Mouse (Mus musculus) kidney, embryonic 14.5 days (tissue): ENCODE data around the gene Itk. TPM values are rescaled to one million over a fixed set of nuclear protein-coding genes. Genes with fewer than 3 reads are reported as not detected.

Experiments used
- ATAC-seq: fragments of 200-750 bp; cut with Nextera tagmentation; 2 replicates; pipeline ENCODE4 v1.8.0; 2017; ENCODE audit warnings: moderate number of reproducible peaks, mild to moderate bottlenecking, moderate TSS enrichment, moderate library complexity; ENCODE audit not compliant: low FRiP score, low TSS enrichment
- H3K27ac ChIP-seq: fragments of 300-500 bp; sonication (generic); 2 replicates; pipeline ENCODE4 v1.5.1; 2014; ENCODE audit warnings: low read depth, mild to moderate bottlenecking, low read length, moderate library complexity, mixed read lengths
- H3K27me3 ChIP-seq: fragments of 300-500 bp; sonication (generic); 2 replicates; pipeline ENCODE4 v1.6.1; 2014; ENCODE audit warnings: mild to moderate bottlenecking, low read length; ENCODE audit not compliant: control insufficient read depth, insufficient read depth
- H3K36me3 ChIP-seq: fragments of 300-500 bp; sonication (generic); 2 replicates; pipeline ENCODE4 v1.6.1; 2014; ENCODE audit warnings: low read length, mixed read lengths; ENCODE audit not compliant: control insufficient read depth, insufficient read depth
- H3K4me1 ChIP-seq: fragments of 300-500 bp; sonication (generic); 2 replicates; pipeline ENCODE4 v1.6.1; 2014; ENCODE audit warnings: low read length, mixed read lengths; ENCODE audit not compliant: control insufficient read depth, insufficient read depth
- H3K4me2 ChIP-seq: fragments of 300-500 bp; sonication (generic); replicated peaks from 2 replicates; pipeline ENCODE4 v1.6.1; 2014; ENCODE audit warnings: low read depth, mild to moderate bottlenecking, low read length
- H3K4me3 ChIP-seq: fragments of 300-500 bp; sonication (generic); 2 replicates; pipeline ENCODE4 v1.5.1; 2014; ENCODE audit warnings: mild to moderate bottlenecking, low read length
- H3K9ac ChIP-seq: fragments of 300-500 bp; sonication (generic); 2 replicates; pipeline ENCODE4 v1.6.1; 2014; ENCODE audit warnings: low read depth, mild to moderate bottlenecking, low read length, moderate library complexity
- H3K9me3 ChIP-seq: fragments of 300-500 bp; sonication (generic); 2 replicates; pipeline ENCODE4 v1.6.1; 2016; ENCODE audit warnings: low read length; ENCODE audit not compliant: control insufficient read depth
- WGBS: fragments of 180-500 bp; shearing (Covaris S2); extraction: QIAGEN DNeasy Blood & Tissue Kit; methylation state at CpG from one replicate; pipeline ENCODE4 v1.1.7; 2014; 5-methylcytosine and 5-hydroxymethylcytosine counted together
- polyA plus RNA-seq: library from polyadenylated mRNA; unstranded; fragments of >200 nt; fragmentation: Nextera tagmentation; extraction: Ambion mirVana; gene quantifications from 2 replicates; pipeline ENCODE4 v1.2.1, GENCODE M21; 2014

The Itk gene
- polyA plus RNA-seq, 1 experiment from 2014 or later = 0.58 TPM

DNA sequence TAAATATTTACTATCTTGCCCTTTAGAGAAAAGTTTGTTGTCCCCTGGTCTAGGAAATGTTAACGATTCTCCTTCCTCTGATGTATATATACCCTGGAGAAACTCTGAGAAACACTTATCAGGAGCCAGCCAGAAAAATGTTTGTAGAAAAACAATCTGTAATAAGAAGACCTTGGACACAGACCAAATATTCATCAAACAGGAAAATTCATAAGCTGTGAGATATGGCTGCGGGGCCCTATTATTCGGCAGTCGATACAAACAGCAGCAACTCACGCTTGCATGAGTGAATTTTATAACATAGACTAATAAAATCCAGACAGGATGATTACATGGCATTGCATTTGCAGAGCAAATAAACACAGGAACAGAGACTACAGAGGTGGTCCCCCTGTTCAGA is 29.5 kb upstream of the Itk start:
- ATAC-seq = no peak
- no peaks in the 10 kb centered on the region for H3K27me3 ChIP-seq
- H3K4me3 ChIP-seq = no peak overlapping the region
- H3K36me3 ChIP-seq = no peaks in the 10 kb centered on the region
- WGBS = 83% methylated on average over 5 of the region's 5 CpGs
- H3K27ac ChIP-seq = no peak overlapping the region
- no peak overlapping the region for H3K4me2 ChIP-seq
- 0 out of 2 replicates have a peak, but pooled peaks cover 2% of the 10 kb centered on the region for H3K4me1 ChIP-seq
- no peaks in the 10 kb centered on the region for H3K9me3 ChIP-seq
- no peak overlapping the region for H3K9ac ChIP-seq

DNA sequence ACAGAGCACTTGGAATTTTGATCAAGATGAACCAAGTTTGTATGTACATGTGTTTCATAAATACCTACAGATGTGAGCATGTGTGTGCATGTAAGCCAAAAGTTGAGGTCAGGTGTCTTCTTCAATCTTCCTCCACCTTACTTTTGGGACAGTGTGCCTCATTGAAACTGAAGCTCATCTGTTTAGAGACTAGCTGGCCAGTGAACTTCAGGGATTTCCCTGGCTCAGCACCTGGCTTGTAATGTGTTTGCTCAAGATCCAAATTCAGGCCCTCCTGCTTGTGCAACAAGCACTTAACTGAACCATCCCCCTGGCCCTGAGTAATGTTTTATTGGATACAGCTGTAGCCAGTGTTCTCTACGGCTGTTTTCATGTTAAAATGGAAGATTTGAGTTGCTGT is 29.1 kb upstream of the Itk start:
- Histone ChIP-seq H3K36me3 (no peaks in the 10 kb centered on the region), H3K9me3 (no peaks in the 10 kb centered on the region), H3K4me1 (0 out of 2 replicates have a peak, but pooled peaks cover 2% of the 10 kb centered on the region), H3K4me2 (no peak overlapping the region), H3K27ac (no peak overlapping the region), H3K9ac (no peak overlapping the region), H3K4me3 (no peak overlapping the region), H3K27me3 (no peaks in the 10 kb centered on the region)
- 51% methylated on average over 1 of the region's 1 CpGs for WGBS
- no peak for ATAC-seq

DNA sequence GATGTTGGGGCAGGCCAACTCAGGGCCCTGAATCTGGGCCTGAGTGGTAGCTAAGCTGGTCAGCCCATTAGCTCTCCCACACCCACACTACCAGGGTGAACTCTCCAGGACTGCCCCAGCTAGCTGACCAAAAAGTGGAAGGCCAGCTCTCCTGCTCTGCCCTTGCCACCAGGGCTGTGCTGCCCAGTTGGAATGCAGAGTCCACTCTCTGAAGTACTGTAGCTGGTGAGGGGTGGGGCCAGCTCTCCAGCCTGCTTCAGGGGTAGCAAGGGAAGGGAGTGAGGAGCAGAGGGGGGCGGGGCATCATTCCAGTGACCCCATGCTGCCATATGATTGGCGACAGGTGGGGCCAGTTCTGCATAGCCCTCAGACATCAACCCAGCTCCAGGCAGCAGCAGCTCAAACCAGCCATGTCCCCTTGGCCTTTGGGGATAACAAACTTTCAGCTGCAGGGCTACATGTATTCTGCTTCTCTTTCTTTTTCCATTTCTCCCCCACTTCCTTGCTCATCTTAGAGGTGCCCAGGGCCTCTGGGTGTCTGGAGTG is 20.8 kb upstream of the Itk start:
- Histone ChIP-seq H3K4me2 (no peak overlapping the region), H3K4me3 (no peak overlapping the region), H3K27me3 (no peaks in the 10 kb centered on the region), H3K36me3 (no peaks in the 10 kb centered on the region), H3K9ac (no peak overlapping the region), H3K27ac (no peak overlapping the region), H3K4me1 (no peaks in the 10 kb centered on the region), H3K9me3 (no peaks in the 10 kb centered on the region)
- ATAC-seq = peak; percentile 32; the same call in 1 of the 2 replicates
- WGBS = 42% methylated on average over 2 of the region's 2 CpGs

DNA sequence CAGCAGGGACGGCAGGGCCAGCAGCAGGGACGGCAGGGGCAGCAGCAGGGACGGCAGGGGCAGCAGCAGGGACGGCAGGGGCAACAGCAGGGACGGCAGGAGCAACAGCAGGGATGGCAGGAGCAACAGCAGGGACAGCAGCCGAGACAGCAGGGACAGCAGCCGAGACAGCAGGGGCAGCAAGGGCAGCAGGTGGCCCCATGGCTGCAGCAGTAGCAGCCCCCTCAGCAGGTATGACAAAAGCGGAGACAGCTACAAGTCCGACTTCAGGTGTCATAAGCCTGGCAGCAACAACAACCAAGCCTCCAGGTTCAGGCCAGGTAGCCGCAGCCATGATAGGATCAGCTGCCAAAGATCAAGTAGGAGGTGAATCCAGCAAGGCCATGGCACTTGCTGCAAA is 17.4 kb upstream of the Itk start:
- H3K36me3 ChIP-seq = no peaks in the 10 kb centered on the region
- WGBS = 43% methylated on average over 10 of the region's 10 CpGs
- H3K9ac ChIP-seq = no peak overlapping the region
- no peak overlapping the region for H3K4me3 ChIP-seq
- no peak for ATAC-seq
- no peak overlapping the region for H3K27ac ChIP-seq
- H3K27me3 ChIP-seq = no peaks in the 10 kb centered on the region
- H3K4me1 ChIP-seq = no peaks in the 10 kb centered on the region
- no peak overlapping the region for H3K4me2 ChIP-seq
- no peaks in the 10 kb centered on the region for H3K9me3 ChIP-seq

DNA sequence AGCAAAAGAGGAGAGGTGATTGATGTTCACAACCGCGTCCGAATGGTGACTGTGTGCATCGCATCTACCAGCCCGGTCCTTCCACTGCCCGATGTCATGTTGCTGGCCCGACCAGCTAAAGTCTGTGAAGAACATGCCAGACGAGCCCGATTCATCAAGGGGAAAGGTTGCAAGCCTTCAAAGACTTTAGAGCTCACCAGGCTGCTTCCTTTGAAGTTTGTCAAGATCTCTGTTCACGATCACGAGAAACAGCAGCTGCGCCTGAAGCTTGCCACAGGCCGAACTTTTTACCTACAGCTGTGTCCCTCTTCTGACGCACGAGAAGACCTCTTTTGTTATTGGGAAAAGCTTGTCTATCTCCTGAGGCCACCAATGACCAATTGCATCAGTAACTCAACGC is 15.7 kb upstream of the Itk start:
- Histone ChIP-seq H3K9me3 (no peaks in the 10 kb centered on the region), H3K4me1 (no peaks in the 10 kb centered on the region), H3K4me3 (no peak overlapping the region), H3K4me2 (no peak overlapping the region), H3K9ac (no peak overlapping the region), H3K36me3 (no peaks in the 10 kb centered on the region), H3K27me3 (no peaks in the 10 kb centered on the region), H3K27ac (no peak overlapping the region)
- WGBS = 75% methylated on average over 16 of the region's 16 CpGs
- ATAC-seq = no peak

DNA sequence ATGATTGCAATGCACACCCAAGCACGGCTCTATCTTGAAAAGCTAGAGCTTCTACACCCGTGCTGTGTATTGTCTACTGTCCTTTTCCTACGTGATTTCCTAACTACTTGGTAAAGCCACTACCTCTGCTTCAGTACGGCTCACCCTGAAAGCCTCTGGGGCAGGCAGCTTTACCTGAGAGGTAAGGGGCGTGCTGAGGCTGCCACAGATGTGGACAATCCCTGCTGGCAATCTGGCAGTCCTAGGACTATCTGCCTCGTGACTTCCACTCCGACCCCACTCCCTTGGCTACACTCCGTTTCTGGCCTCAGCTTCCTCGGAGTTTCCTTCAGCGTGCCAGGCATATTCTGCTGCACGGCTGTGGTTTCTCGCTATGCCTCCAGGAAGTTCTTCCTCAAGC is 12.2 kb upstream of the Itk start:
- H3K27ac ChIP-seq = no peak overlapping the region
- H3K4me3 ChIP-seq = no peak overlapping the region
- 63% methylated on average over 12 of the region's 12 CpGs for WGBS
- H3K36me3 ChIP-seq = no peaks in the 10 kb centered on the region
- no peak overlapping the region for H3K9ac ChIP-seq
- ATAC-seq = 0 out of 2 replicates have a peak, but pooled peaks have one; percentile 43
- H3K4me2 ChIP-seq = no peak overlapping the region
- no peaks in the 10 kb centered on the region for H3K4me1 ChIP-seq
- no peaks in the 10 kb centered on the region for H3K9me3 ChIP-seq
- no peaks in the 10 kb centered on the region for H3K27me3 ChIP-seq

DNA sequence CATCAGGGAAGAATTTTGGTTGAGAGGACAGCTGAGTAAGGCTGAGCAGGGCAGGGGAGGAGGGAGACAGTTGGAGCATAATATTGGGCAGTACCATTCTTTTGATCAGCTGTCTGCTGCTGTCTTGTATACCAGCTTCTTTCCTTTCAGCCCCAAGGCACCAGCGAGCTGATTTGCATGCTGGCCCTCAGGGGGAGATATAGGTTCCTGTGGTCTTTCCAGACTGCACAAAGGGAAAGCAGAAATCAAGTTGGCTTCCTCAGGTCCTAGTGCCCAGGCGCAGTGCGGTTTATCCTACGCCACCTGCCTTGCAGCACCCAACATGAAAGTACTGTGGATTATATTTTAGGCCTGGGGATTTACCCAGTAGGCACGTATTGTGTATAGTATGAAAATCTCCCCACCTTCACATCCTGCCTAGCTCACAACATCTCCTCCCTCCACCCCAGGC is 9.6 kb upstream of the Itk start:
- Histone ChIP-seq H3K4me3 (no peak overlapping the region), H3K4me1 (no peaks in the 10 kb centered on the region), H3K9ac (no peak overlapping the region), H3K36me3 (no peaks in the 10 kb centered on the region), H3K27me3 (no peaks in the 10 kb centered on the region), H3K4me2 (no peak overlapping the region), H3K9me3 (no peaks in the 10 kb centered on the region), H3K27ac (no peak overlapping the region)
- ATAC-seq = no peak
- WGBS = 77% methylated on average over 5 of the region's 5 CpGs

DNA sequence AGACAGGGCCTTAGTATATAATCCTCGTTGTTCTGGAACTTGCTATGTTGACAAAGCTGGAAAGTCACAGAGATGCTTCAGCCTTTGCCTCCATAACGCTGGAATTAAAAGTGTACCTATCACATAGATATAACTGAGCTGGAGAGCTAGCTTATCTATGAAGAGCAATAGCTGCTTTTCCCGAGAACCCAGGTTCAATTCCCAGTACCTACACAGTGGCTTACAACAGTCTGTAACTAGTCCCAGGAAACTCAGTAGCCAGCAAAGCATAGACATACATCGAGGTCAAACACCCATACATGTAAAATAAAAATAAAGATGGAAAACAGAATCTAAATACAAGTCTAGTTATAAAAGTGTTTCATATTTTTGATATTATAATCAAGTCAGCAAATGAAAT is 9.2 kb upstream of the Itk start:
- no peaks in the 10 kb centered on the region for H3K9me3 ChIP-seq
- no peaks in the 10 kb centered on the region for H3K4me1 ChIP-seq
- H3K4me3 ChIP-seq = no peak overlapping the region
- no peak overlapping the region for H3K27ac ChIP-seq
- no peak overlapping the region for H3K9ac ChIP-seq
- no peaks in the 10 kb centered on the region for H3K27me3 ChIP-seq
- H3K4me2 ChIP-seq = no peak overlapping the region
- no peaks in the 10 kb centered on the region for H3K36me3 ChIP-seq
- WGBS = 87% methylated on average over 4 of the region's 4 CpGs
- no peak for ATAC-seq

DNA sequence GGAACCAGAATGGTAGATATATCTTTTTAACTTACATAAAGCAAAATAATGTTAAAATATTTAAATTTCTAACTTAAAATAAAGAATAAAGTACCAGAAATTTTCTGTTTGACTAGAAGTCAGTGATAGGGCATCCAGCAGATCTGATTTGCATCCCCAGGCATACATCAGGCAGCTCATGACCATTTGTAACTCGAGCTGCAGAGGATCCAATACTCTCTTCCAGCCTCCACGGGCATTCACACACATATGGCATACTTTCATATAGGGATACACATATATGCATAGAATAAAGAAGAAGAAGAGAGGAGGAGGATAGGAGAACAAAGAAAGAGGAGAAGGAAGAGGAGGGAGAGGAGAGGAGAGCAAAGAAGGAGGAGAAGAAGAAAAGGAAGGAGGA is 8.6 kb upstream of the Itk start:
- Histone ChIP-seq H3K4me3 (no peak overlapping the region), H3K27me3 (no peaks in the 10 kb centered on the region), H3K9ac (no peak overlapping the region), H3K4me2 (no peak overlapping the region), H3K4me1 (no peaks in the 10 kb centered on the region), H3K9me3 (no peaks in the 10 kb centered on the region), H3K27ac (no peak overlapping the region), H3K36me3 (no peaks in the 10 kb centered on the region)
- no peak for ATAC-seq
- 42% methylated on average over 2 of the region's 2 CpGs for WGBS
